ENCODE assay signal across 27 mouse cellular contexts in genomic region chr8:13139641-13140182, GRCm38 (mm10). TPM values are rescaled to one million over a fixed set of nuclear protein-coding genes. Genes with fewer than 3 reads are reported as not detected.
DNase-seq lines count a peak whose midpoint lies in the region; ATAC-seq and TF ChIP-seq lines count a peak whose summit lies in the region.
"Had no signal": no experiment of that assay in that cellular context is flagged by ENCODE, and none has a peak within 500 bp of the region (broad histone marks: within the 10 kb centered on the region; RNA-seq: fewer than 3 reads in every experiment).

No protein-coding gene starts in this region.

- TF ChIP-seq EP300 in ES-Bruce4 (IDR thresholded peaks at IDR 0.05; ENCODE audit: insufficient read depth, low read depth, low read length) = peak; percentile 97

- no peak for TF ChIP-seq POLR2A in ES-Bruce4 (IDR thresholded peaks at IDR 0.05; ENCODE audit: insufficient read depth, low read length)

- H3K4me1 ChIP-seq in ES-Bruce4 (ENCODE audit: control insufficient read depth, insufficient read depth, low read length) (peaks cover 3% of the 10 kb centered on the region), ES-E14 (ENCODE audit: control insufficient read depth in 2 of 2, insufficient read depth in 2 of 2, low read length in 2 of 2, poor library complexity in 1 of 2) (peaks cover 2 to 6% of the 10 kb centered on the region in 2 experiments; a peak in 2 of 4 replicates)
- no peaks in the 10 kb centered on the region for H3K4me1 ChIP-seq in intestine, postnatal 0 days (replicated peaks; ENCODE audit: control insufficient read depth, insufficient read depth, low read length)
- H3K4me1 ChIP-seq: heart, embryonic 12.5 days; heart, embryonic 15.5 days; hindbrain, embryonic 10.5 days; hindbrain, embryonic 13.5 days had no signal

- peak overlapping the region; percentile 92 for H3K27ac ChIP-seq in ES-Bruce4 (ENCODE audit: insufficient read depth, low read length)
- H3K27ac ChIP-seq in ES-E14 (ENCODE audit: insufficient read depth, low read depth, low read length, poor library complexity, severe bottlenecking) = peak overlapping the region; percentile 83
- 0 out of 2 replicates have a peak overlapping the region, but pooled peaks have one; percentile 35 for H3K27ac ChIP-seq in intestine, postnatal 0 days (ENCODE audit: low read depth, low read length)
- H3K27ac ChIP-seq: heart, embryonic 15.5 days; hindbrain, embryonic 10.5 days; hindbrain, embryonic 13.5 days had no signal

- DNase-seq in ES-E14 (ENCODE audit: low read depth, low spot score) (no peak), ZHBTc4 (ENCODE audit: low read depth, low spot score) (peak; percentile 65)
- DNase-seq in right cerebral cortex, adult 18-20 months = no peak
- no peak for DNase-seq in adrenal gland, adult (ENCODE audit: inconsistent age in 2 of 2, low spot score in 1 of 2)
- DNase-seq in right cerebral cortex, postnatal 4 days = no peak
- DNase-seq in layer of hippocampus, adult 9-11 months = no peak
- DNase-seq: adrenal gland, postnatal 10 days; cerebellum, adult 11 months; cerebellum, adult 2 months; cerebellum, adult 9-11 months; cerebellum, postnatal 25 days; forebrain, postnatal 0 days; gastrocnemius, postnatal 25 days; heart, adult 18-20 months; heart, postnatal 10 days; heart, postnatal 36 days; kidney, adult 11 months had no signal

- H3K4me2 ChIP-seq in intestine, postnatal 0 days (replicated peaks; ENCODE audit: low read depth) = no peak overlapping the region
- H3K4me2 ChIP-seq: heart, embryonic 12.5 days; heart, embryonic 15.5 days; hindbrain, embryonic 13.5 days had no signal

- no peak overlapping the region for H3K4me3 ChIP-seq in ES-Bruce4 (ENCODE audit: low read depth, low read length)
- H3K4me3 ChIP-seq in ES-E14 (ENCODE audit: insufficient read depth in 1 of 2, low read depth in 1 of 2, low read length in 2 of 2, poor library complexity in 1 of 2, severe bottlenecking in 1 of 2) = no peak overlapping the region
- no peak overlapping the region for H3K4me3 ChIP-seq in intestine, postnatal 0 days (ENCODE audit: low read depth, low read length)
- H3K4me3 ChIP-seq: heart, embryonic 12.5 days; heart, embryonic 15.5 days; hindbrain, embryonic 10.5 days; hindbrain, embryonic 13.5 days had no signal

- TF ChIP-seq CTCF in ES-Bruce4 (IDR thresholded peaks at IDR 0.05; ENCODE audit: low read depth, low read length) = no peak
- TF ChIP-seq CTCF in intestine, postnatal 0 days (IDR thresholded peaks at IDR 0.05; ENCODE audit: low read depth) = no peak

- H3K9me3 ChIP-seq in ES-Bruce4 (replicated peaks; ENCODE audit: control insufficient read depth, insufficient read depth, low read length, poor library complexity, severe bottlenecking) = no peaks in the 10 kb centered on the region
- no peaks in the 10 kb centered on the region for H3K9me3 ChIP-seq in ES-E14 (ENCODE audit: control insufficient read depth, insufficient read depth, low read depth, low read length)
- H3K9me3 ChIP-seq in intestine, postnatal 0 days (ENCODE audit: control insufficient read depth) = no peaks in the 10 kb centered on the region
- H3K9me3 ChIP-seq: heart, embryonic 12.5 days; heart, embryonic 15.5 days; hindbrain, embryonic 10.5 days; hindbrain, embryonic 13.5 days had no signal

- no peaks in the 10 kb centered on the region for H3K27me3 ChIP-seq in ES-Bruce4 (ENCODE audit: control insufficient read depth, insufficient read depth, low read length, poor library complexity, severe bottlenecking)
- H3K27me3 ChIP-seq in intestine, postnatal 0 days (replicated peaks; ENCODE audit: control insufficient read depth, insufficient read depth, low read length) = no peaks in the 10 kb centered on the region
- H3K27me3 ChIP-seq: heart, embryonic 12.5 days; heart, embryonic 15.5 days; hindbrain, embryonic 13.5 days had no signal

- ATAC-seq in intestine, postnatal 0 days = peak; percentile 67
- ATAC-seq: activated CD4-positive, CD25-positive, alpha-beta regulatory T cell, adult 4 months; CD4-positive, CD25-positive, alpha-beta regulatory T cell, adult 4 months; forebrain, embryonic 14.5 days; forebrain, postnatal 0 days; hindbrain, embryonic 16.5 days had no signal

- 65% methylated on average over 6 of the region's 6 CpGs for WGBS in intestine, postnatal 0 days

- H3K36me3 ChIP-seq in ES-Bruce4 (ENCODE audit: control insufficient read depth, insufficient read depth, low read length, poor library complexity, severe bottlenecking) (peaks cover 21% of the 10 kb centered on the region; the same call in 1 of the 2 replicates), ES-E14 (ENCODE audit: control insufficient read depth, insufficient read depth, low read length, poor library complexity, severe bottlenecking) (peaks cover 41% of the 10 kb centered on the region; the same call in 1 of the 2 replicates)
- H3K36me3 ChIP-seq in intestine, postnatal 0 days (ENCODE audit: control insufficient read depth, insufficient read depth) = peaks cover 96% of the 10 kb centered on the region

- in situ Hi-C loops in ES-E14 (cut with MboI; ENCODE audit: low sequenced_read_pairs in 2 of 2, unreplicated experiment in 2 of 2) = no loop called here

- no peak overlapping the region for H3K9ac ChIP-seq in ES-Bruce4 (ENCODE audit: low read depth, poor library complexity, severe bottlenecking)
- H3K9ac ChIP-seq in ES-E14 (ENCODE audit: insufficient read depth, low read depth, low read length, poor library complexity, severe bottlenecking) = peak overlapping the region; percentile 34; the same call in 1 of the 2 replicates
- no peak overlapping the region for H3K9ac ChIP-seq in intestine, postnatal 0 days (ENCODE audit: low read depth, low read length)
- H3K9ac ChIP-seq: forebrain, postnatal 0 days; heart, embryonic 12.5 days; heart, embryonic 15.5 days; hindbrain, embryonic 13.5 days had no signal

TF ChIP-seq in ES-E14, 5 proteins besides CTCF, POLR2A, EP300 and RAD21:
- TF ChIP-seq HCFC1 (IDR thresholded peaks at IDR 0.05; ENCODE audit: borderline replicate concordance, insufficient read depth, low read length) (no peak), ZNF384 (IDR thresholded peaks at IDR 0.05; ENCODE audit: low read depth, low read length) (no peak), ZC3H11A (IDR thresholded peaks at IDR 0.05; ENCODE audit: borderline replicate concordance, low read depth, low read length) (no peak)

RNA-seq across cellular contexts. Expression of gene Lamp1, which starts 19.2 kb away (rescaled TPM):
- polyA plus RNA-seq in ES-Bruce4 (2011; ENCODE audit: insufficient read depth, insufficient read length, low read depth, missing spikeins) = 231 and 247 TPM in 2 replicates
- 559 and 680 TPM in 2 replicates for total RNA-seq in ES-E14 (2012; rRNA removed)
- polyA plus RNA-seq in intestine, postnatal 0 days (2015; fragmentation: Nextera tagmentation; extraction: Ambion mirVana) = 847 and 854 TPM in 2 replicates

RNA-seq across cellular contexts. Expression of gene Cul4a, which starts 34.3 kb away (rescaled TPM):
- polyA plus RNA-seq in ES-Bruce4 (2011; ENCODE audit: insufficient read depth, insufficient read length, low read depth, missing spikeins) = 68.0 and 83.3 TPM in 2 replicates
- total RNA-seq in ES-E14 (2012; rRNA removed) = 35.7 and 42.7 TPM in 2 replicates
- polyA plus RNA-seq in intestine, postnatal 0 days (2015; fragmentation: Nextera tagmentation; extraction: Ambion mirVana) = 44.9 and 49.7 TPM in 2 replicates

RNA-seq across cellular contexts. Expression of gene Pcid2, which starts 34.5 kb away (rescaled TPM):
- 44.1 and 44.8 TPM in 2 replicates for polyA plus RNA-seq in ES-Bruce4 (2011; ENCODE audit: insufficient read depth, insufficient read length, low read depth, missing spikeins)
- total RNA-seq in ES-E14 (2012; rRNA removed) = 35.2 and 42.5 TPM in 2 replicates
- polyA plus RNA-seq in intestine, postnatal 0 days (2015; fragmentation: Nextera tagmentation; extraction: Ambion mirVana) = 9.6 TPM in 2 replicates

Comparison
In these comparisons a context has a peak if more than half of its experiments do, and no peak if none do; other contexts are left out.
1. H3K27ac ChIP-seq: peak in every context shown above with its lines; median percentile 92 in ES-Bruce4; 83 in ES-E14; 35 in intestine, postnatal 0 days.